Mouse (Mus musculus): ENCODE results near the gene Nucb2. TPM values are rescaled to one million over a fixed set of nuclear protein-coding genes. Genes with fewer than 3 reads are reported as not detected.

Gene Nucb2
- polyA plus RNA-seq, 1 experiment from 2014 or later: 11.1 TPM

DNA sequence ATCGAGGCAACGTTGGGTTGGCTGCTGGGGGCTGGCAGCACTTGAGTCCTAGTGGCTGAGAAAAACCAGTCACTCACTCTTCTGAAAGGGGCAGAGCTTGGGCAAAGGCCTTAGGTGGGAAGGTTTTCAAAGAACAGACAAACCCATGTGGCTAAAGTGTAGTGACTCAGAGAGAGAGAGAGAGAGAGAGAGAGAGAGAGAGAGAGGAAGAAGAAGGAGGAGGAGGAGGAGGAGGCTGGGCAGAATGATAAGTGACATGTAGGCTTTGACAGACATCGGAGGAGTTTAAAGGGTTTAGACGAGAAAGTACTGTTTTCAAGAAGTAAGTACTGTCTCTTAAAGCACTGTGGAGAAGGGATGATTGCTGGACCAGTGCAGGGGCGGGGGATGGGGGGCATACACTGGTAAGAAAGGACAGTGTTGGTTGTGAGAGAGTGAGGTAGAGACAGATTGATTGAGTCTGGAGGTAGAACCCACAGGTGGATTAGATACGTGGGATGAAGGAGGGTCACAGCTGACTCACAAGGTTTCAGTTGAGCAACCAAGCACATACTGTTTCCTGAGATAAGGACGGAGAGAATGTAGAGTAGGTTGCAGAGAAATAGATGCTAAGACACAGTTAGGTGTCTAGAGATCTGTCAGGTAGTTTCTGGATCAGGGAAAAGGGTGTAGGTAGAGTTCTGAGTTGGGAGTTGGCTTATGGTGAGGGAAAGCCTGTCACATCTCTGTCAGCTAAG lies 10.7 kb upstream of the Nucb2 start:
- H3K27ac ChIP-seq (replicated peaks): no peak overlapping the region
- H3K27me3 ChIP-seq (replicated peaks; ENCODE audit: low read depth, poor library complexity, severe bottlenecking): no peaks in the 10 kb centered on the region
- no peaks in the 10 kb centered on the region for H3K36me3 ChIP-seq (replicated peaks)
- H3K9me3 ChIP-seq: no peaks in the 10 kb centered on the region
- no peaks in the 10 kb centered on the region for H3K4me1 ChIP-seq
- WGBS: 84% methylated on average over 7 of the region's 7 CpGs
- DNase-seq (ENCODE audit: low spot score): no peak
- no peak overlapping the region for H3K4me3 ChIP-seq

DNA sequence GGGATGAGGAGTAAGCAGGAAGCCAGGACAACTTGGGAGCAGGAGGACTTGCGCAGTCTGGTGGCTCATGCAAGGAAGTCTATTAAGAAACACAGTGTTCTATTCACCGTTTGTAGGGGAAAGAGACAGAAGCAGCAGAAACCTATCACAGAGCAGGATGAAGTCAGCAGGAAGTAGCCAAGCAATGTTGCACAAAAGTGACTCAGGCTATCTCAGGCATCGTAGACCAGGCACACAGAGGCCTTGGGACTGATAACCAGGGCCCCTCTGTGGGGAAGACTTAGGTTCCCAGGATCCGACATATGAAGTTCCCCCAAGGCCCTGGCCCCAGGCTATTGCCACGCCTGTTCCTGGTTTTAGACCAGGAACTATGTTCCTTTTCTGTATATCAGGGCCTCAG lies 9.6 kb upstream of the Nucb2 start:
- no peak for DNase-seq (ENCODE audit: low spot score)
- 73% methylated on average over 5 of the region's 5 CpGs for WGBS
- no peaks in the 10 kb centered on the region for H3K36me3 ChIP-seq (replicated peaks)
- H3K27me3 ChIP-seq (replicated peaks; ENCODE audit: low read depth, poor library complexity, severe bottlenecking): no peaks in the 10 kb centered on the region
- H3K27ac ChIP-seq (replicated peaks): no peak overlapping the region
- H3K9me3 ChIP-seq: no peaks in the 10 kb centered on the region
- no peaks in the 10 kb centered on the region for H3K4me1 ChIP-seq
- no peak overlapping the region for H3K4me3 ChIP-seq

GRCm38 (mm10) chr7:116496760-116497159 lies 7.4 kb upstream of the Nucb2 start:
- Histone ChIP-seq H3K9me3 (no peaks in the 10 kb centered on the region), H3K27ac (replicated peaks) (no peak overlapping the region), H3K4me3 (no peak overlapping the region), H3K27me3 (replicated peaks; ENCODE audit: low read depth, poor library complexity, severe bottlenecking) (no peaks in the 10 kb centered on the region), H3K4me1 (no peaks in the 10 kb centered on the region), H3K36me3 (replicated peaks) (no peaks in the 10 kb centered on the region)
- WGBS: 92% methylated on average over 4 of the region's 4 CpGs
- DNase-seq (ENCODE audit: low spot score): no peak

- Histone ChIP-seq H3K36me3 (replicated peaks) (peaks cover 4% of the 10 kb centered on the region; the same call in 1 of the 2 replicates), H3K4me3 (peak overlapping the region; percentile 80), H3K9me3 (no peaks in the 10 kb centered on the region), H3K27ac (replicated peaks) (peak overlapping the region; percentile 88), H3K27me3 (replicated peaks; ENCODE audit: low read depth, poor library complexity, severe bottlenecking) (0 out of 2 replicates have a peak, but pooled peaks cover 4% of the 10 kb centered on the region), H3K4me1 (peaks cover 12% of the 10 kb centered on the region; the same call in 1 of the 2 replicates)
- DNase-seq (ENCODE audit: low spot score): no peak
- WGBS: 5% methylated on average over 6 of the region's 6 CpGs
Observed at GRCm38 (mm10) chr7:116504818-116505170, 625 bp downstream of the Nucb2 start.

DNA sequence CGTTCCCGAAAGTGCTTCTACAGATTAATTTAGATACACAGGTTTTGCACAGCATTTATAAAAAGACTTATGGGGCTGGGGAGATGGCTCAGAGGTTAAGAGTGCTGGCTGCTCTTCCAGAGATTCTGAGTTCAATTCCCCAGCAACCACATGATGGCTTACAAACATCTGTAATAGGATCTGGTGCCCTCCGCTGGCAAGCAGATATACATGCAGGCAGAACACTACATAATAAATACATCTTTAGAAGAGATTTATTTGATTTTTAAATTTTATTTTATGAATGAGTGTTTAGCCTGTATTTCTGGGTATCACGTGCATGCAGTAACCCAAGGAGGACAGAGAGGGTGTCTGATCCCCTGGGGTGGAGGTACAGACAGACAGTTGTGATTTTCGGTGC lies 9.9 kb downstream of the Nucb2 start:
- Histone ChIP-seq H3K4me1 (0 out of 2 replicates have a peak, but pooled peaks cover 8% of the 10 kb centered on the region), H3K27ac (replicated peaks) (no peak overlapping the region), H3K9me3 (no peaks in the 10 kb centered on the region), H3K27me3 (replicated peaks; ENCODE audit: low read depth, poor library complexity, severe bottlenecking) (no peaks in the 10 kb centered on the region), H3K36me3 (replicated peaks) (peaks cover 8% of the 10 kb centered on the region; the same call in 1 of the 2 replicates), H3K4me3 (no peak overlapping the region)
- no peak for DNase-seq (ENCODE audit: low spot score)
- WGBS: 81% methylated on average over 5 of the region's 5 CpGs

GRCm38 (mm10) chr7:116514546-116514945 lies 10.4 kb downstream of the Nucb2 start:
- Histone ChIP-seq H3K27ac (replicated peaks) (no peak overlapping the region), H3K9me3 (no peaks in the 10 kb centered on the region), H3K4me1 (0 out of 2 replicates have a peak, but pooled peaks cover 8% of the 10 kb centered on the region), H3K4me3 (no peak overlapping the region), H3K36me3 (replicated peaks) (peaks cover 7% of the 10 kb centered on the region; the same call in 1 of the 2 replicates), H3K27me3 (replicated peaks; ENCODE audit: low read depth, poor library complexity, severe bottlenecking) (no peaks in the 10 kb centered on the region)
- WGBS: 77% methylated on average over 9 of the region's 9 CpGs
- DNase-seq (ENCODE audit: low spot score): peak; percentile 37

GRCm38 (mm10) chr7:116515059-116515458 lies 10.9 kb downstream of the Nucb2 start:
- peaks cover 4% of the 10 kb centered on the region; the same call in 1 of the 2 replicates for H3K36me3 ChIP-seq (replicated peaks)
- no peaks in the 10 kb centered on the region for H3K27me3 ChIP-seq (replicated peaks; ENCODE audit: low read depth, poor library complexity, severe bottlenecking)
- no peak for DNase-seq (ENCODE audit: low spot score)
- no peaks in the 10 kb centered on the region for H3K9me3 ChIP-seq
- 0 out of 2 replicates have a peak, but pooled peaks cover 8% of the 10 kb centered on the region for H3K4me1 ChIP-seq
- H3K27ac ChIP-seq (replicated peaks): no peak overlapping the region
- no peak overlapping the region for H3K4me3 ChIP-seq
- WGBS: 94% methylated on average over 7 of the region's 7 CpGs

- H3K9me3 ChIP-seq: no peaks in the 10 kb centered on the region
- WGBS: 83% methylated on average over 13 of the region's 13 CpGs
- 0 out of 2 replicates have a peak, but pooled peaks cover 8% of the 10 kb centered on the region for H3K4me1 ChIP-seq
- H3K27ac ChIP-seq (replicated peaks): no peak overlapping the region
- DNase-seq (ENCODE audit: low spot score): no peak
- no peaks in the 10 kb centered on the region for H3K27me3 ChIP-seq (replicated peaks; ENCODE audit: low read depth, poor library complexity, severe bottlenecking)
- H3K36me3 ChIP-seq (replicated peaks): 0 out of 2 replicates have a peak, but pooled peaks cover 4% of the 10 kb centered on the region
- H3K4me3 ChIP-seq: no peak overlapping the region
Observed at GRCm38 (mm10) chr7:116515514-116516135, 11.5 kb downstream of the Nucb2 start.

DNA sequence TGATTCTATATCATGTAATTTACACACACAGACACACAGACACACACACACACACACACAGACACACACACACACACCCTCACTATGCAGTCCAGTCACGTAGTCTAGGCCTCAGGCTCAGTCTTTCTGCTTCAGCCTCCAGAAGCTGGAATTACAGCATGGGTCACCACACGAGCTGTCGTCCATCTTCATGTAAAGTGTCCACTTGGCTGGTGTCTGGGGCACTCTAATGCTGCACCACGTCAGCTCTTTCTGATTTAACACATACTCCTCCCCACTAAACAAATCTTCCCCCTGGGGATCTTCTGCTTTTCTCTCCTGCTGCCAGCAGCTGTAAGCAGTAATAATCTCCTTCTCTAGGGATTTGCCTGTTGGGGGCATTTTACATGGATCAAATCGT lies 13.1 kb downstream of the Nucb2 start:
- peaks cover 11% of the 10 kb centered on the region; the same call in 1 of the 2 replicates for H3K36me3 ChIP-seq (replicated peaks)
- 64% methylated on average over 5 of the region's 5 CpGs for WGBS
- H3K9me3 ChIP-seq: no peaks in the 10 kb centered on the region
- H3K4me3 ChIP-seq: no peak overlapping the region
- no peak for DNase-seq (ENCODE audit: low spot score)
- no peak overlapping the region for H3K27ac ChIP-seq (replicated peaks)
- H3K4me1 ChIP-seq: 0 out of 2 replicates have a peak, but pooled peaks cover 8% of the 10 kb centered on the region
- no peaks in the 10 kb centered on the region for H3K27me3 ChIP-seq (replicated peaks; ENCODE audit: low read depth, poor library complexity, severe bottlenecking)

DNA sequence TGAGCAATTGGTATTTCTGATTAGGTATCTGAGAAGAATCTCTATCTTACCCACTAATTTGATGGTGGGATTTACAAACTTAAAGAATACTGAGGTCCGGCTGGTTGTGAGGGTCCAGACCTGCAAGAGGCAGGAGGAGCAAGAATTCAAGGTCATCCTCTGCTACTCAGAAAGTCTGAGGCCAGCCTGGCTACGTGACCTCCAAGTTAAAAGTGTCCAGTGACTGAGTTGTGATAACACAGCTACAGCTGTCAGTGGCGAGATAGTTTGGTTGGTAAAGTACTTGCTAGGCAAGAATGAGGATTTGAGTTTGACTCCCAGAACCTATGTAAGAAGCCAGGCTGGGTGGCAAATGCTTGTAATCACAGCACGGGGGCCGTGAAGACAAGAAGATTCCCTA lies 14.0 kb downstream of the Nucb2 start:
- 87% methylated on average over 5 of the region's 5 CpGs for WGBS
- H3K36me3 ChIP-seq (replicated peaks): peaks cover 17% of the 10 kb centered on the region
- H3K4me3 ChIP-seq: no peak overlapping the region
- no peaks in the 10 kb centered on the region for H3K27me3 ChIP-seq (replicated peaks; ENCODE audit: low read depth, poor library complexity, severe bottlenecking)
- no peaks in the 10 kb centered on the region for H3K9me3 ChIP-seq
- no peak for DNase-seq (ENCODE audit: low spot score)
- H3K27ac ChIP-seq (replicated peaks): no peak overlapping the region
- H3K4me1 ChIP-seq: 0 out of 2 replicates have a peak, but pooled peaks cover 8% of the 10 kb centered on the region

GRCm38 (mm10) chr7:116519805-116520204 lies 15.6 kb downstream of the Nucb2 start:
- H3K27me3 ChIP-seq (replicated peaks; ENCODE audit: low read depth, poor library complexity, severe bottlenecking): no peaks in the 10 kb centered on the region
- H3K36me3 ChIP-seq (replicated peaks): peaks cover 33% of the 10 kb centered on the region
- H3K9me3 ChIP-seq: no peaks in the 10 kb centered on the region
- 72% methylated on average over 3 of the region's 3 CpGs for WGBS
- H3K4me1 ChIP-seq: 0 out of 2 replicates have a peak, but pooled peaks cover 6% of the 10 kb centered on the region
- H3K4me3 ChIP-seq: no peak overlapping the region
- DNase-seq (ENCODE audit: low spot score): peak; percentile 48
- H3K27ac ChIP-seq (replicated peaks): no peak overlapping the region

- 89% methylated on average over 2 of the region's 2 CpGs for WGBS
- Histone ChIP-seq H3K27ac (replicated peaks) (no peak overlapping the region), H3K4me1 (no peaks in the 10 kb centered on the region), H3K36me3 (replicated peaks) (peaks cover 62% of the 10 kb centered on the region), H3K9me3 (no peaks in the 10 kb centered on the region), H3K27me3 (replicated peaks; ENCODE audit: low read depth, poor library complexity, severe bottlenecking) (no peaks in the 10 kb centered on the region), H3K4me3 (no peak overlapping the region)
- DNase-seq (ENCODE audit: low spot score): no peak
Observed at GRCm38 (mm10) chr7:116524577-116524976, 20.4 kb downstream of the Nucb2 start.

GRCm38 (mm10) chr7:116529793-116530192 lies 25.6 kb downstream of the Nucb2 start:
- Histone ChIP-seq H3K36me3 (replicated peaks) (peaks cover 38% of the 10 kb centered on the region), H3K27me3 (replicated peaks; ENCODE audit: low read depth, poor library complexity, severe bottlenecking) (no peaks in the 10 kb centered on the region), H3K4me1 (0 out of 2 replicates have a peak, but pooled peaks cover 4% of the 10 kb centered on the region), H3K4me3 (no peak overlapping the region), H3K27ac (replicated peaks) (no peak overlapping the region), H3K9me3 (no peaks in the 10 kb centered on the region)
- WGBS: 79% methylated on average over 4 of the region's 4 CpGs
- no peak for DNase-seq (ENCODE audit: low spot score)
